Mouse (Mus musculus) kidney, adult 2 months (tissue): ENCODE results near the gene Tnfrsf9. TPM values are rescaled to one million over a fixed set of nuclear protein-coding genes. Genes with fewer than 3 reads are reported as not detected.
"Not testable (repeated sequence)": the region's sequence is repeated elsewhere in the genome, so short reads cannot be mapped to it uniquely, and the experiment has no call there.

Experiments used
- DNase-seq: peaks from one replicate; pipeline ENCODE4 v3.0.0; 2021
- H3K27ac ChIP-seq: fragments of 200-500 bp; 2 replicates; pipeline ENCODE4 v1.5.1; 2012; ENCODE audit warnings: low read depth, low read length, control low read depth, inconsistent platforms; ENCODE audit not compliant: insufficient read depth
- H3K27me3 ChIP-seq: fragments of 200-500 bp; replicated peaks from 2 replicates; pipeline ENCODE4 v1.6.1; 2012; ENCODE audit warnings: mild to moderate bottlenecking, moderate library complexity, low read length, inconsistent platforms; ENCODE audit not compliant: control insufficient read depth, insufficient read depth
- H3K36me3 ChIP-seq: fragments of 200-500 bp; 2 replicates; pipeline ENCODE4 v1.6.1; 2012; ENCODE audit warnings: mild to moderate bottlenecking, moderate library complexity, low read length, inconsistent platforms; ENCODE audit not compliant: control insufficient read depth, insufficient read depth
- H3K4me1 ChIP-seq: fragments of 200-500 bp; 2 replicates; pipeline ENCODE4 v1.6.1; 2011; ENCODE audit warnings: low read length; ENCODE audit not compliant: control insufficient read depth, insufficient read depth
- H3K4me3 ChIP-seq: fragments of 200-500 bp; 2 replicates; pipeline ENCODE4 v1.5.1; 2011; ENCODE audit warnings: mild to moderate bottlenecking, low read depth, low read length, control low read depth; ENCODE audit not compliant: insufficient read depth
- CTCF ChIP-seq: fragments of 200-500 bp; conservative IDR thresholded peaks from 2 replicates; pipeline ENCODE4 v1.5.1; 2011; ENCODE audit warnings: low read depth, mild to moderate bottlenecking, control low read depth, low read length, moderate library complexity, mixed read lengths; ENCODE audit not compliant: insufficient read depth, insufficient read length
- POLR2A ChIP-seq: fragments of 200-500 bp; IDR thresholded peaks from one replicate; pipeline ENCODE4 v1.6.1; 2011; ENCODE audit warnings: low read depth, low read length, control low read depth
- WGBS: fragments of 180-500 bp; shearing (Covaris S2); methylation state at CpG from one replicate; pipeline ENCODE4 v1.1.7; 2018; 5-methylcytosine and 5-hydroxymethylcytosine counted together
- polyA plus RNA-seq: library from polyadenylated mRNA; depleted of rRNA; stranded (reverse); fragments of >200 nt; gene quantifications from 2 replicates; pipeline ENCODE4 v1.2.3, GENCODE M21; 2012

Gene Tnfrsf9
- polyA plus RNA-seq, 1 experiment = 0.86 TPM

GRCm38 (mm10) chr4:150870963-150871391 is 43.4 kb upstream of the Tnfrsf9 start:
- H3K36me3 ChIP-seq = peaks cover 13% of the 10 kb centered on the region; the same call in 1 of the 2 replicates
- H3K27ac ChIP-seq = peak overlapping the region; percentile 4; the same call in 1 of the 2 replicates
- TF ChIP-seq POLR2A (no peak), CTCF (no peak)
- peak; percentile 50 for DNase-seq
- no peaks in the 10 kb centered on the region for H3K27me3 ChIP-seq
- 72% methylated on average over 13 of the region's 13 CpGs for WGBS
- no peak overlapping the region for H3K4me3 ChIP-seq
- H3K4me1 ChIP-seq = peaks cover 14% of the 10 kb centered on the region; the same call in 1 of the 2 replicates

GRCm38 (mm10) chr4:150871392-150872138 is 42.8 kb upstream of the Tnfrsf9 start:
- peaks cover 11% of the 10 kb centered on the region; the same call in 1 of the 2 replicates for H3K36me3 ChIP-seq
- DNase-seq = peak; percentile 82
- H3K27me3 ChIP-seq = no peaks in the 10 kb centered on the region
- 22% methylated on average over 10 of the region's 10 CpGs for WGBS
- H3K4me3 ChIP-seq = no peak overlapping the region
- peaks cover 13% of the 10 kb centered on the region; the same call in 1 of the 2 replicates for H3K4me1 ChIP-seq
- TF ChIP-seq POLR2A = peak; percentile 46
- TF ChIP-seq CTCF = no peak
- peak overlapping the region; percentile 4 for H3K27ac ChIP-seq

- no peaks in the 10 kb centered on the region for H3K27me3 ChIP-seq
- peaks cover 10% of the 10 kb centered on the region; the same call in 1 of the 2 replicates for H3K36me3 ChIP-seq
- WGBS = 34% methylated on average over 9 of the region's 9 CpGs
- peak overlapping the region; percentile 47 for H3K27ac ChIP-seq
- TF ChIP-seq POLR2A (no peak), CTCF (no peak)
- peak; percentile 76 for DNase-seq
- H3K4me3 ChIP-seq = no peak overlapping the region
- peaks cover 13% of the 10 kb centered on the region; the same call in 1 of the 2 replicates for H3K4me1 ChIP-seq
Measured at GRCm38 (mm10) chr4:150872139-150872651, 42.2 kb upstream of the Tnfrsf9 start.

GRCm38 (mm10) chr4:150872681-150873080 is 41.7 kb upstream of the Tnfrsf9 start:
- Histone ChIP-seq H3K27me3 (no peaks in the 10 kb centered on the region), H3K4me3 (no peak overlapping the region), H3K36me3 (peaks cover 5% of the 10 kb centered on the region; the same call in 1 of the 2 replicates), H3K27ac (no peak overlapping the region), H3K4me1 (peaks cover 13% of the 10 kb centered on the region; the same call in 1 of the 2 replicates)
- WGBS = 56% methylated on average over 8 of the region's 8 CpGs
- TF ChIP-seq CTCF (no peak), POLR2A (no peak)
- DNase-seq = no peak

GRCm38 (mm10) chr4:150874416-150874815 is 39.9 kb upstream of the Tnfrsf9 start:
- not testable (repeated sequence) for H3K36me3 ChIP-seq, DNase-seq, H3K27me3 ChIP-seq, H3K4me3 ChIP-seq, H3K27ac ChIP-seq
- H3K4me1 ChIP-seq = peaks cover 11% of the 10 kb centered on the region; the same call in 1 of the 2 replicates
- WGBS = 49% methylated on average over 4 of the region's 4 CpGs

GRCm38 (mm10) chr4:150875393-150875792 is 39.0 kb upstream of the Tnfrsf9 start:
- 84% methylated on average over 10 of the region's 10 CpGs for WGBS
- TF ChIP-seq POLR2A (no peak), CTCF (no peak)
- H3K27me3 ChIP-seq = no peaks in the 10 kb centered on the region

GRCm38 (mm10) chr4:150879631-150880030 is 34.7 kb upstream of the Tnfrsf9 start:
- TF ChIP-seq POLR2A = no peak
- no peak for TF ChIP-seq CTCF
- H3K27ac ChIP-seq = no peak overlapping the region
- WGBS = 97% methylated on average over 22 of the region's 22 CpGs
- no peaks in the 10 kb centered on the region for H3K4me1 ChIP-seq
- H3K27me3 ChIP-seq = no peaks in the 10 kb centered on the region
- H3K4me3 ChIP-seq = no peak overlapping the region
- H3K36me3 ChIP-seq = no peaks in the 10 kb centered on the region
- DNase-seq = no peak

More at GRCm38 (mm10) chr4:150875393-150875792, 39.0 kb upstream of the Tnfrsf9 start:
- Histone ChIP-seq H3K4me1 (peaks cover 5% of the 10 kb centered on the region; the same call in 1 of the 2 replicates), H3K27ac (no peak overlapping the region), H3K36me3 (no peaks in the 10 kb centered on the region), H3K4me3 (no peak overlapping the region)
- peak; percentile 1 for DNase-seq
